Mouse (Mus musculus) layer of hippocampus, adult 2 months (tissue): ENCODE data around the gene Tmem145. TPM values are rescaled to one million over a fixed set of nuclear protein-coding genes. Genes with fewer than 3 reads are reported as not detected.
A peak's percentile ranks its signal among the peaks of the same experiment; 100 is the strongest.

Experiments used
- DNase-seq, 2 experiments: peaks; one replicate each; pipeline ENCODE4 v3.0.0; 2022; ENCODE audit warnings: low spot score in 2 of 2
- H3K27ac ChIP-seq: fragments of 200-600 bp; 2 replicates; pipeline ENCODE4 v1.8.1; 2022
- H3K4me3 ChIP-seq: fragments of 200-600 bp; 2 replicates; pipeline ENCODE4 v1.8.1; 2022; ENCODE audit warnings: mild to moderate bottlenecking
- CTCF ChIP-seq: fragments of 200-600 bp; conservative IDR thresholded peaks from 2 replicates; pipeline ENCODE4 v1.8.1; 2022; ENCODE audit warnings: antibody characterized with exemption, mild to moderate bottlenecking, moderate library complexity
- total RNA-seq, 2 experiments: library from RNA; stranded (reverse); gene quantifications; 2 replicates each; pipeline ENCODE4 v1.2.3; 2021

Tmem145 gene
- total RNA-seq, 2 experiments from 2014 or later, result 27.4 to 27.8 TPM

- Histone ChIP-seq H3K27ac (no peak overlapping the region), H3K4me3 (no peak overlapping the region)
- no peak for TF ChIP-seq CTCF
- DNase-seq, result no peak
These were observed 17.2 kb upstream of the Tmem145 start for GRCm38 (mm10) chr7:25288721-25289120.

GRCm38 (mm10) chr7:25289925-25290324, 16.0 kb upstream of the Tmem145 start:
- peak; percentile 45 for TF ChIP-seq CTCF
- Histone ChIP-seq H3K27ac (no peak overlapping the region), H3K4me3 (no peak overlapping the region)
- DNase-seq, result no peak

GRCm38 (mm10) chr7:25290463-25290862, 15.4 kb upstream of the Tmem145 start:
- no peak overlapping the region for H3K4me3 ChIP-seq
- H3K27ac ChIP-seq, result no peak overlapping the region
- no peak for DNase-seq
- TF ChIP-seq CTCF, result no peak

GRCm38 (mm10) chr7:25290911-25291310, 15.0 kb upstream of the Tmem145 start:
- no peak for TF ChIP-seq CTCF
- no peak for DNase-seq
- no peak overlapping the region for H3K4me3 ChIP-seq
- no peak overlapping the region for H3K27ac ChIP-seq

GRCm38 (mm10) chr7:25292107-25292506, 13.8 kb upstream of the Tmem145 start:
- no peak for TF ChIP-seq CTCF
- H3K4me3 ChIP-seq, result no peak overlapping the region
- DNase-seq, result no peak
- no peak overlapping the region for H3K27ac ChIP-seq

- no peak for DNase-seq
- Histone ChIP-seq H3K4me3 (no peak overlapping the region), H3K27ac (no peak overlapping the region)
- no peak for TF ChIP-seq CTCF
These were observed 12.6 kb upstream of the Tmem145 start for GRCm38 (mm10) chr7:25293191-25293739.

GRCm38 (mm10) chr7:25294495-25294894, 11.4 kb upstream of the Tmem145 start:
- DNase-seq, result no peak
- TF ChIP-seq CTCF, result no peak
- no peak overlapping the region for H3K4me3 ChIP-seq
- no peak overlapping the region for H3K27ac ChIP-seq

- no peak overlapping the region for H3K27ac ChIP-seq
- no peak for DNase-seq
- no peak overlapping the region for H3K4me3 ChIP-seq
- TF ChIP-seq CTCF, result no peak
These were observed 10.8 kb upstream of the Tmem145 start for GRCm38 (mm10) chr7:25294960-25295722.

GRCm38 (mm10) chr7:25296945-25297453, 8.9 kb upstream of the Tmem145 start:
- DNase-seq, result no peak
- TF ChIP-seq CTCF, result no peak
- Histone ChIP-seq H3K27ac (peak overlapping the region; percentile 72), H3K4me3 (peak overlapping the region; percentile 83)

- TF ChIP-seq CTCF, result peak; percentile 57
- H3K4me3 ChIP-seq, result peak within 1 kb of the TSS; percentile 83
- peak within 1 kb of the TSS; percentile 72 for H3K27ac ChIP-seq
- DNase-seq, result peak; percentile 72 to 84
These were observed 8.2 kb upstream of the Tmem145 start, which contains the start of gene Pafah1b3 for GRCm38 (mm10) chr7:25297454-25298325. Gene Pafah1b3 (minus strand): TSS chr7:25297986.

GRCm38 (mm10) chr7:25301063-25301462, 4.8 kb upstream of the Tmem145 start, which contains the start of gene Prr19:
Gene Prr19 (plus strand): TSS chr7:25301411.
- Histone ChIP-seq H3K27ac (no peak within 1 kb of the TSS), H3K4me3 (no peak within 1 kb of the TSS)
- TF ChIP-seq CTCF, result no peak
- no peak for DNase-seq

GRCm38 (mm10) chr7:25303003-25303684, 2.8 kb upstream of the Tmem145 start:
- no peak for TF ChIP-seq CTCF
- H3K27ac ChIP-seq, result no peak overlapping the region
- H3K4me3 ChIP-seq, result no peak overlapping the region
- DNase-seq, result no peak
